ENCODE assay signal across 17 mouse cellular contexts in the genomic region with DNA sequence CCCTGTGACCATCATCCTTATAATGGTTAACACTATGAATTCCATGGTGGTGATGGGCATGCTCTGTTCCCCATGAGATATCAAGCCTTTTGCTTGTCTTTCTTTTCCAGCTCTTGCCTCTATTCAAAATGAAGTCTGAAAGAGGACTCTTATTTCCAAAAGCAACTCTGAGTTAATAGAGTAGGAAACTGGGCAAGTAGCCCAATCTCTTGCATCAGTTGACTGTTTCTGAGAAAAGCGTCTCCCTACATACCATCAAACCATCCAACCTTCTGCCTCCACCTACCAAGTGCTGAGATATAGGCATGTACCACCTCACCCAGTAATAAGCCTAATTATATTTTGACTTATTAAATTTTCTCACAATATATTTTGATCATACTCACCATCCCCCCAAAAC.
"Had no signal": no experiment of that assay in that cellular context is flagged by ENCODE, and none has a peak within 500 bp of the region (broad histone marks: within the 10 kb centered on the region; RNA-seq: fewer than 3 reads in every experiment).

No protein-coding gene starts in this region.

- H3K4me1 ChIP-seq: limb, embryonic 15.5 days; midbrain, embryonic 12.5 days; neural tube, embryonic 13.5 days had no signal

- H3K4me2 ChIP-seq: limb, embryonic 15.5 days; midbrain, embryonic 12.5 days; neural tube, embryonic 13.5 days had no signal

- H3K9ac ChIP-seq: limb, embryonic 15.5 days; liver, embryonic 14.5 days; midbrain, embryonic 12.5 days; neural tube, embryonic 13.5 days had no signal

- H3K27me3 ChIP-seq: limb, embryonic 15.5 days; midbrain, embryonic 12.5 days; neural tube, embryonic 13.5 days had no signal

- H3K4me3 ChIP-seq: layer of hippocampus, adult 2 months; limb, embryonic 15.5 days; midbrain, embryonic 12.5 days; neural tube, embryonic 13.5 days had no signal

- DNase-seq: kidney, postnatal 4 days; left cerebral cortex, postnatal 4 days; lung, adult 18-20 months; lung, postnatal 10 days; retina, postnatal 1 day; right cerebral cortex, postnatal 4 days; spleen, adult 18-20 months; thymus, adult 18-20 months; thymus, postnatal 14 days had no signal

- H3K27ac ChIP-seq: kidney, postnatal 0 days; layer of hippocampus, adult 2 months; limb, embryonic 15.5 days; liver, embryonic 14.5 days; midbrain, embryonic 12.5 days; neural tube, embryonic 13.5 days had no signal

- H3K36me3 ChIP-seq: limb, embryonic 15.5 days; midbrain, embryonic 12.5 days; neural tube, embryonic 13.5 days had no signal

- ATAC-seq: intestine, postnatal 0 days; midbrain, embryonic 16.5 days had no signal

- H3K9me3 ChIP-seq: limb, embryonic 15.5 days; midbrain, embryonic 12.5 days; neural tube, embryonic 13.5 days had no signal
